Mouse (Mus musculus) lung, embryonic 16.5 days (tissue): ENCODE measurements around the gene Fbxo5. TPM values are rescaled to one million over a fixed set of nuclear protein-coding genes. Genes with fewer than 3 reads are reported as not detected.

ENCODE experiments used
- ATAC-seq: fragments of 200-750 bp; cut with Nextera tagmentation; 2 replicates; pipeline ENCODE4 v1.8.0; 2017; ENCODE audit warnings: low read depth, mild to moderate bottlenecking, moderate library complexity
- H3K27ac ChIP-seq: fragments of 300-500 bp; sonication (generic); 2 replicates; pipeline ENCODE4 v1.5.1; 2014; ENCODE audit warnings: mild to moderate bottlenecking, control low read depth, low read length
- H3K27me3 ChIP-seq: fragments of 300-500 bp; sonication (generic); 2 replicates; pipeline ENCODE4 v1.6.1; 2014; ENCODE audit warnings: low read depth, low read length, mixed read lengths; ENCODE audit not compliant: control insufficient read depth, insufficient read depth
- H3K36me3 ChIP-seq: fragments of 300-500 bp; sonication (generic); 2 replicates; pipeline ENCODE4 v1.6.1; 2014; ENCODE audit warnings: low read length; ENCODE audit not compliant: control insufficient read depth, insufficient read depth
- H3K4me1 ChIP-seq: fragments of 300-500 bp; sonication (generic); replicated peaks from 2 replicates; pipeline ENCODE4 v1.6.1; 2014; ENCODE audit warnings: low read length, mixed read lengths; ENCODE audit not compliant: control insufficient read depth, insufficient read depth
- H3K4me2 ChIP-seq: fragments of 300-500 bp; sonication (generic); 2 replicates; pipeline ENCODE4 v1.6.1; 2014; ENCODE audit warnings: low read depth, low read length, control low read depth
- H3K4me3 ChIP-seq: fragments of 300-500 bp; sonication (generic); 2 replicates; pipeline ENCODE4 v1.5.1; 2014; ENCODE audit warnings: mild to moderate bottlenecking, low read length, control low read depth
- H3K9ac ChIP-seq: fragments of 300-500 bp; sonication (generic); 2 replicates; pipeline ENCODE4 v1.6.1; 2014; ENCODE audit warnings: low read length, control low read depth
- H3K9me3 ChIP-seq: fragments of 300-500 bp; sonication (generic); 2 replicates; pipeline ENCODE4 v1.6.1; 2016; ENCODE audit warnings: low read length; ENCODE audit not compliant: control insufficient read depth
- WGBS: fragments of 180-500 bp; shearing (Covaris S2); extraction: QIAGEN DNeasy Blood & Tissue Kit; methylation state at CpG from one replicate; pipeline ENCODE4 v1.1.7; 2014; 5-methylcytosine and 5-hydroxymethylcytosine counted together
- polyA plus RNA-seq: library from polyadenylated mRNA; unstranded; fragments of >200 nt; fragmentation: Nextera tagmentation; extraction: Ambion mirVana; gene quantifications from 2 replicates; pipeline ENCODE4 v1.2.1, GENCODE M21; 2015

Fbxo5 gene
- polyA plus RNA-seq, 1 experiment from 2014 or later = 75.8 TPM

GRCm38 (mm10) chr10:5800490-5800889 lies 4.9 kb downstream of the Fbxo5 start:
- Histone ChIP-seq H3K4me3 (no peak overlapping the region), H3K36me3 (peaks cover 41% of the 10 kb centered on the region), H3K4me1 (peaks cover 12% of the 10 kb centered on the region), H3K4me2 (no peak overlapping the region), H3K27ac (no peak overlapping the region), H3K27me3 (no peaks in the 10 kb centered on the region), H3K9ac (no peak overlapping the region), H3K9me3 (no peaks in the 10 kb centered on the region)
- 96% methylated on average over 1 of the region's 1 CpGs for WGBS
- no peak for ATAC-seq

GRCm38 (mm10) chr10:5798069-5798468 lies 7.3 kb downstream of the Fbxo5 start:
- H3K36me3 ChIP-seq = peaks cover 41% of the 10 kb centered on the region
- WGBS = 82% methylated on average over 4 of the region's 4 CpGs
- H3K4me1 ChIP-seq = peaks cover 9% of the 10 kb centered on the region
- no peak overlapping the region for H3K9ac ChIP-seq
- H3K27ac ChIP-seq = no peak overlapping the region
- no peak overlapping the region for H3K4me3 ChIP-seq
- H3K4me2 ChIP-seq = no peak overlapping the region
- no peak for ATAC-seq
- H3K9me3 ChIP-seq = no peaks in the 10 kb centered on the region
- H3K27me3 ChIP-seq = no peaks in the 10 kb centered on the region

- H3K9ac ChIP-seq = no peak overlapping the region
- no peak overlapping the region for H3K4me2 ChIP-seq
- no peaks in the 10 kb centered on the region for H3K4me1 ChIP-seq
- no peak overlapping the region for H3K4me3 ChIP-seq
- WGBS = 17% methylated on average over 12 of the region's 12 CpGs
- no peak overlapping the region for H3K27ac ChIP-seq
- no peaks in the 10 kb centered on the region for H3K36me3 ChIP-seq
- H3K9me3 ChIP-seq = no peaks in the 10 kb centered on the region
- no peaks in the 10 kb centered on the region for H3K27me3 ChIP-seq
- ATAC-seq = no peak
Observed at GRCm38 (mm10) chr10:5790657-5791056, 14.7 kb downstream of the Fbxo5 start.

DNA sequence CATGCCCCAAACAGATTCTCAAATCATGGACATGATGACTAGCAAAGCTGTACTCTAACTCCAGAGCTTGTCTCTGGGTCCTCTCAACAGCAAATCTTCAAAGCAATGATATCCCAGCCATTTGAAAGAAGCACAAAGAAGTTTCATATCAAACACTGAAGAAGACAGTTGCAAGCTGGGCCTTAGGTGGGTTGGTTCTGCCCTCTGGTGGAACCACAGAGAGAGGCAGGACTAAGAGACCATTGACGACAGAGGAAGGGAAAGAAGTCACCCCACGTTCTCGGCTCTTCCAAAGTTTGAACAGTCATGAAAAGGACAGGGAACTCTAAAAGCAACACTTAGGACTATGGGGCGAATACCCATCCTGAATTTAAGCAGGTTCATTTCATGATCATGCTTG lies 18.5 kb downstream of the Fbxo5 start:
- H3K9me3 ChIP-seq = no peaks in the 10 kb centered on the region

More for the DNA sequence above, 18.5 kb downstream of the Fbxo5 start:
- Histone ChIP-seq H3K4me1 (no peaks in the 10 kb centered on the region), H3K27me3 (no peaks in the 10 kb centered on the region), H3K4me2 (no peak overlapping the region), H3K9ac (no peak overlapping the region), H3K36me3 (no peaks in the 10 kb centered on the region), H3K27ac (no peak overlapping the region), H3K4me3 (no peak overlapping the region)
- ATAC-seq = no peak
- WGBS = 12% methylated on average over 4 of the region's 4 CpGs

Other genes starting within 250 kb of the Fbxo5 start
- 11.1 and 11.5 TPM in 2 replicates for gene Myct1, start 211.8 kb downstream of the Fbxo5 start, polyA plus RNA-seq
- gene Vip, start 166.4 kb downstream of the Fbxo5 start, polyA plus RNA-seq = 0.54 and 0.93 TPM in 2 replicates
- 14.1 and 15.7 TPM in 2 replicates for gene Mtrf1l, start 18.3 kb upstream of the Fbxo5 start, polyA plus RNA-seq
- 0.80 and 0.87 TPM in 2 replicates for gene Rgs17, start 116.8 kb upstream of the Fbxo5 start, polyA plus RNA-seq